Mouse (Mus musculus) ovary, postnatal 10 days (tissue): ENCODE measurements around the gene Gpatch8.

Experiments used
- DNase-seq: peaks from one replicate; pipeline ENCODE4 v3.0.0; 2022; ENCODE audit warnings: low spot score

Gene Gpatch8

GRCm38 (mm10) chr11:102556031-102556715 lies at the start of gene Gpatch8:
Gene Gpatch8 (minus strand): TSS chr11:102556392.
- peak; percentile 84 for DNase-seq

GRCm38 (mm10) chr11:102604777-102605552 lies 48.8 kb upstream of the Gpatch8 start:
- no peak for DNase-seq

- DNase-seq = peak; percentile 69
Observed at GRCm38 (mm10) chr11:102604010-102604584, 47.9 kb upstream of the Gpatch8 start, which contains the start of gene Fzd2. Gene Fzd2 (plus strand): TSS chr11:102604396.

DNA sequence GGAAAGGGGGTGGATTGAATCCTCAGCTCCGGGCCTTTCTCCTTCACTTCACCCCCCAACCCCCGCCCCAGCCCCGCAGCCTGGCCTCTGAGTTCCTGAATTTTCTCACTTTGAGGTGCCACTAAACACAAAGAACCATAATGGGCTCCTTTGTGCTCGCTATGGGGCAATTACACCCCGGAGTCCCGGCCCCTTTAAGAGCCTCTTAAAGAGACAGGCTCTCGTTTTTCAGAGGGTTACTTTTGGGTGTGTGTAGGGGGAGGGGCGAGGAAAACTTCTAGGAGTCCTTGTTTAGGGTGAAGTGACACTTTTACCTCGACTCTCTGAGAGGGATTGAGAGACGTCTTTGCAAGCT lies 47.3 kb upstream of the Gpatch8 start:
- DNase-seq = peak; percentile 46

DNA sequence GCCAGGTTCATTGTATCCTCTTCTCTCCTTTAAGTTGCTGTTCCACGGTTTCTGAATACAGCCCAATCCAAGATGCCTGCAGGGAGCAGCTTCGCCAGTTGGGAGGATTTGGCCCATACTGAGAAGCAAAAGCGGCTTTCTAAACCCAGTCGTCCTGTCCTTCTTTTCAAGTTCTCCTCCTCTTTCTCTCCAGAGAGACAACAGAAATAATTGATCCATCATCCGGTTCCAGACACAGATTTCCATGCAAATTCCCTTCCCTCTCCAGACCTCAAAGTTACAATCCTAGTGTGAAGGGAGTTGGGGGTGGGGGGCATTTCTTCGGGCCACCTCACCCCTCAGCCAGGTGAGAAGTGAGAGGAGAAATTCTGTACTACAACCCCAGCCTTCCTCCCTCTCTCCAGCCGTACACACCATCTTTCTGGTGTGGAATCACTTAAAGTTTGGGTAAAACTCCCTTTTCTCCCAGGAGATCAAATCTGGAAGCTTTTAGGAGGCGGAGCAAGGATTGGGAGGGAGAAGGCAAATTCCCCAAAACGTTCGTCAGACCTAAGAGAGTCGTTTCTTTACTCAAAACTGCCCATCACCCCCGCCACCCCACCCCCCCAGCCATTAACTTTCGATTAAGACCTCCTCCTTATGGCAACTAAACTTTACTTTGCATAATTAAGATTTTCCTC lies 46.8 kb upstream of the Gpatch8 start:
- no peak for DNase-seq

- no peak for DNase-seq
Observed at GRCm38 (mm10) chr11:102599912-102600311, 43.7 kb upstream of the Gpatch8 start.

GRCm38 (mm10) chr11:102595341-102595820 lies 39.2 kb upstream of the Gpatch8 start:
- DNase-seq = no peak

DNA sequence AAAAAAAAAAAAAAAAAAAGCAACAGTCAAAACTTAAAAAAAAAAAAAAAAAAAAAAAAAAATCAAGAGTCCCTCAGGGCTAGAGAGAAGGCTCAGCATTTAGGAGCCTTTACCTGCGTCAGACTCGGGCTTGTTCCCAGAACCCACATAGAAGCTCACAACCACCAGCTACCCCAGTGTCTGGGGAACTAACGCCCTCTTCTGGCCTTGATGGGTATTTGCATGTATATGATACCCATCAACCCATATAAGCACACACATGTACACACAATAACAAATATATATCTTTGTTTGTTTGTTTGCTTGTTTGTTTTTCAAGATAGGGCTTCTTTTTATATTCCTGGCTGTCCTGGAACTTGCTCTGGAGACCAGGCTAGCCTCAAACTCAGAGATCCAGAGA lies 31.4 kb upstream of the Gpatch8 start:
- DNase-seq = no peak

- DNase-seq = no peak
Observed at GRCm38 (mm10) chr11:102586445-102587130, 30.4 kb upstream of the Gpatch8 start.

DNA sequence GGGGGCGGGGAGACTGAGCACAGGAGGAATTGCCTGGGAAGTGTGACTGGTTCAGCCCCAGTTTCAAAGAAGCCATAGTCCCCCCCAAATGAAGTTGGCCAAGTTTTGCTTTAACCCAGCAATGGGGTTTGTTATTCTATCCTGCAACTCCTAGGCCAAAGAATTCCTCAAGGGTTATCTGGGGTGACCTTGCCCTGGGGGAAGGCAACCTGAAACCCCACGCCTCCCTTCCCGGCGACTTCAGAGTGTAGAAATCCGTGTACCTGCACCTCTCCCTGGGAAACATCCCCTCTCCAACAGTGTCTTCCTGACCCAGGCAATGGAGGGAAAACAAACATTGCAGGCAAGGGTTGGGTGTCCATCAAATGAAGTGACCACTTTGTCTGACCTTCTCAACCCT lies 26.5 kb upstream of the Gpatch8 start:
- DNase-seq = no peak

DNA sequence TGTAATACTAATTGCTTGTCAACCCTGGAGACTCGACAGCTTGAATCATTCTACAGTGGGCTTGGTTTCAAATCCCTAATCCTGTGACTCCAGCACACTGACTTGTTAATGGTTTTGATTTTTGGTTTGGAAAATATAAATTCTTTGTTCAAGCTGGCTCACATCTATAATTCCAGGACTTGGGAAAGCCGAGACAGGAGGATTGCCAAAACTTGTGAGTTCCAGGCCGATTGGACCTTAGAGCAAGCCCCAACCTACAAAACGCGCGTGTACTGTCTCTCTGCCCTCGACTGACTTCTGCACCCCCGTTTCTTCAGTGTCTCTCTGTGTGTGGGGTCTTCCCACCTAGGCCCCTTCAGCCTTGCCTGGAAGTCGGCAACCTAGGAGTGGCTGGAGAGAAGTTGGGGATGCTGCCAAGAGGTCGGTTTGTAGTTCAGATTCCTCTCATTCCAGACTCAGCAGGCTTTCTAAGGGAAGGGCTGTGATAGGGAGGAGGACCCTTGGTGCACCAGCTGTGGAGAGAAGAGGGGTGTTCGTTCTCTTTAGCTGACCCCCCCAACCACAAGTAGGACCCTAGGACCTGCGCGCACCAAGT lies 25.9 kb upstream of the Gpatch8 start:
- DNase-seq = no peak

DNA sequence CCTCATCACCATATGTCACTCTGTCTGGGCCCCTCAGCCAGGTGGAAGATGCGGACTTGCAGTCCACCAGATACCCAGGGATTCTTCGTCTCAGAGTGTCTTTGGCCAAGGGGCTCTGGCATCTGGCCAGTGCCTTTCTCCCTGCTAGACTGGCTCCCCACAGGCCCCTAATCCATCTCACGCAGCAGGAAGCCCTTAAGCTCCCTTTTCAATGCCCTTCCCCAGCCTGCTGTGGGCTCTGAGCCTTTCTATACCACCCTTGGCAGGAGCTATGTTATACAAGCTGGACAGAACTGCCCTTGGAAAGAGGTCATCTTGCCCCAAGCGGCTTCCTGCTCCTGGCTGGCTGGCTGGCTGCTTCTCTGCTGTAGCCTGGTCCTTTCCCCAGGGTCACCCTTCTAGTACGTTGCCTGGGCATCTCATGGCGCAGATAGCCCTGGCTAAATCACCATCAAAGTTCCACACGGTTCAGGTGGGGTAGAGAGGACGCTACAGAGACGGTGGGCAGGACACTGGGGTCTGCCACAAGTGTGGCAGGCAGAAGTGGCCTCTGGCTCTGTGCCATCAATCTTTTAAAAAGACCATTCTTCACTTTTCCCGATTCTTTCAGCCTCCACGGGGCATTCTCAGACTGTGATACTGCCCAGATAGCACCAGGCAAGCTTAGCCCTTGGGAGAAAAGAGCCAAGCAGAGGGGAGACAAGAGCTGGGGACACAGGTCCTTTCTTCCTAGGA lies 25.3 kb upstream of the Gpatch8 start:
- DNase-seq = no peak

DNA sequence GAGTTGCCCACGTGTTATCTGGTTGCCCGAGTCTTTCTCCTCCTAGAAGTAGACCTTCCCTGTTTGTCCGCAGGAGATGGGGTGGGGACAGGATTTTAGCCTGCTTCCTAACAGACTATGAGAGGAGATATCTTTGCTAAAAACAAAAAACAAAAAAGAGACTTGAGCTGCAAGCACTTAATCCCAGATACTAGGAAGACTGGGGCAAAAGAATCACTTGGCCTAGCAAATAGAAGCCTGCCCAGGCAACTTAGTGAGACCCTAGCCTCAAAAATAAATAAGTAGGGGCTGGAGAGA lies 23.8 kb upstream of the Gpatch8 start:
- no peak for DNase-seq

GRCm38 (mm10) chr11:102579165-102580033 lies 23.2 kb upstream of the Gpatch8 start, which contains the start of gene Gm11627:
Gene Gm11627 (minus strand): TSS chr11:102579461.
- DNase-seq = peak; percentile 47

GRCm38 (mm10) chr11:102578341-102579118 lies 22.3 kb upstream of the Gpatch8 start:
- DNase-seq = peak; percentile 72

DNA sequence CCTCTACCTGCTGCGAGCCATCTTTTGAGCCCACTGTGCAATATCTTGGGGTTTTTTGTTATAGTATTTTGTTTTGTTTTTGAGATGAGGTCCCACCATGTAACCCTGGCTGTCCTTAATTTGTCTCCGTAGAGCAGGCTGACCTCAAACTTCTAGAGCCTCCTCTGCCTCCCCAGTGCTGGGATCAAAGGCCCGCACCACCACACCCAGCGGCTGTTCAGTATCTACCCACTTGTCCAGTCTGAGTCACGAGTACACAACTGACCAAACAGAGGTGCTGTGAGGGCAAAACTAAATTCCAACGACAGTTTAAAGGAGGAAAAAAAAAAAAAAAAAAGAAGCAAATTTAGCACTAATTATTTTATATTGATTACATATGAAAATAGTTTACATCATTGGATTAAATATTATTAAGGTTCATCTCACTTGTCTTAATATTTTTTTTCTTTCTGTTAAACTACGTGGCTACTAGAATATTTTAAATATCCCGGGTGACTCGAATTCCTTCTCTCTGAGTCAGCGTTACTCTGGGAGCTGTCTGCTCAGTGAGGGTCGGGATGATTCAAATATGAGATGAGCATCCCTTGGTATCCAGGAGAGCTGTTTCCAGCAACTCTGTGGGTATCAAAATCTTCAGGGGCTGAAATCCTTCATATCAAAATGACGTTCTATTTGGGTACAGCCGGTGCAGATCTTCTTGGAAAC lies 20.0 kb upstream of the Gpatch8 start:
- DNase-seq = no peak

DNA sequence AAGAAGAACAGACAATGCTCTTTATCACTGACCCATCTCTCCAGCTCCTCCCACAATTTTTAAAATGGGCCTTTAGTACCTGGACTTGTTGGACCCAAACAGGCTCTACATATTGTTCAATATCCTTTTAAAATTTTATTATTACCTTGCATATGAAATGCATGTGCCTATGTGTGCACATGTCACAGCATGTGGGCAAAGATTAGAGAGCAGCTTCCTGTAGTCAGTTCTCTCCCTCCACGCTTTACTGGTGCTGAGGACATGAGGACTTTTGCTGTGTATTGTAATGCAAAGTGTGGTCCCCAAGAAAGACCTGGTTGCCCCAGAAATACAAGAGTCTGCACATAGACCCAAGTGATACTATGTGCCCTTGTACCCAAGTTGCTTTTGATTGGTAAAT lies 18.8 kb upstream of the Gpatch8 start:
- no peak for DNase-seq

GRCm38 (mm10) chr11:102572866-102573663 lies 16.9 kb upstream of the Gpatch8 start:
- DNase-seq = peak; percentile 73
